ENCODE assay signal across 29 mouse cellular contexts in the genomic region with DNA sequence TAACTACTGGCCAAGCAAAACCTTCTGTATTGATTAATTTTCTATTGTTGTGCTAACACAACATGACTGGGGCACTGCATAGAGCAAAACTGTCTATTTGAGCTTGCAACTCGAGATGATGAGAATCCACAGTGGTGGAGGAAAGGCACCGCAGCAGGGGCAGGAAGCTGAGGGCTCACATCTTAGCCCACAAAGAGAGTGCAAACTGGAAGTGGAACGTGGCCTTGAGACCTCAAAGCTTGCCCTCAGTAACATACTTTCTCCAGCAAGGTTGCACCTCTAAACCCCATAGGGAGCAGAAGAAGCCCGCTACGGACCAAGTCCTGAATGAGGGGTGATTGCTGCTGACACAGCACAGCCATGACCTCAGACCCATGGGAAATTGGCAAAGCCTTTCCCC. TPM values are rescaled to one million over a fixed set of nuclear protein-coding genes. Genes with fewer than 3 reads are reported as not detected.
"Had no signal": no experiment of that assay in that cellular context is flagged by ENCODE, and none has a peak within 500 bp of the region (broad histone marks: within the 10 kb centered on the region; RNA-seq: fewer than 3 reads in every experiment).

No protein-coding gene starts in this region.

- H3K36me3 ChIP-seq: limb, embryonic 12.5 days; limb, embryonic 15.5 days; liver, embryonic 13.5 days; midbrain, embryonic 12.5 days; midbrain, embryonic 15.5 days; neural tube, embryonic 13.5 days; stomach, embryonic 15.5 days had no signal

- ATAC-seq: intestine, embryonic 16.5 days; midbrain, embryonic 15.5 days had no signal

- DNase-seq: kidney, adult 18-20 months; kidney, adult 9 months; kidney, postnatal 14 days; kidney, postnatal 4 days; left cerebral cortex, postnatal 4 days; liver, embryonic 13.5 days; lung, adult 2 months; lung, postnatal 14 days; lung, postnatal 4 days; retina, postnatal 1 day; right cerebral cortex, postnatal 25 days; spleen, adult 18-20 months had no signal

- H3K4me1 ChIP-seq: limb, embryonic 15.5 days; midbrain, embryonic 12.5 days; midbrain, embryonic 15.5 days; neural tube, embryonic 13.5 days; stomach, embryonic 15.5 days had no signal

- H3K27ac ChIP-seq: limb, embryonic 12.5 days; limb, embryonic 15.5 days; liver, embryonic 13.5 days; midbrain, embryonic 12.5 days; midbrain, embryonic 15.5 days; neural tube, embryonic 13.5 days; stomach, embryonic 15.5 days had no signal

- H3K27me3 ChIP-seq: limb, embryonic 12.5 days; limb, embryonic 15.5 days; liver, embryonic 13.5 days; midbrain, embryonic 12.5 days; midbrain, embryonic 15.5 days; neural tube, embryonic 13.5 days; stomach, embryonic 15.5 days had no signal

- H3K4me3 ChIP-seq: limb, embryonic 12.5 days; limb, embryonic 15.5 days; liver, embryonic 13.5 days; midbrain, embryonic 12.5 days; midbrain, embryonic 15.5 days; neural tube, embryonic 13.5 days; stomach, embryonic 15.5 days had no signal

RNA-seq across cellular contexts. Expression of a gene that starts 4.7 kb away (rescaled TPM):
- total RNA-seq: layer of hippocampus, adult 18-20 months; layer of hippocampus, postnatal 14 days; left cerebral cortex, adult 8-10 months; left cerebral cortex, postnatal 14 days; left cerebral cortex, postnatal 4 days; neutrophil, adult 5-6 weeks had no signal
- polyA plus RNA-seq: limb, embryonic 12.5 days; limb, embryonic 15.5 days; lung, adult 2 months; lung, embryonic 16.5 days; midbrain, embryonic 12.5 days; midbrain, embryonic 15.5 days had no signal

RNA-seq across cellular contexts. Expression of a gene that starts 23.8 kb away (rescaled TPM):
- total RNA-seq: layer of hippocampus, adult 18-20 months; layer of hippocampus, postnatal 14 days; left cerebral cortex, adult 8-10 months; left cerebral cortex, postnatal 14 days; left cerebral cortex, postnatal 4 days; megakaryocyte progenitor cell, adult 5-6 weeks; megakaryocyte-erythroid progenitor cell, adult 5-6 weeks; neutrophil, adult 5-6 weeks had no signal
- polyA plus RNA-seq: intestine, embryonic 16.5 days; kidney, embryonic 16.5 days; limb, embryonic 12.5 days; limb, embryonic 15.5 days; liver, embryonic 13.5 days; liver, embryonic 16.5 days; lung, adult 2 months; lung, embryonic 16.5 days; midbrain, embryonic 12.5 days; midbrain, embryonic 15.5 days; neural tube, embryonic 13.5 days; stomach, embryonic 15.5 days had no signal

RNA-seq across cellular contexts. Expression of a gene that starts 24.1 kb away (rescaled TPM):
- total RNA-seq: layer of hippocampus, adult 18-20 months; layer of hippocampus, postnatal 14 days; left cerebral cortex, adult 8-10 months; left cerebral cortex, postnatal 14 days; left cerebral cortex, postnatal 4 days; megakaryocyte progenitor cell, adult 5-6 weeks; megakaryocyte-erythroid progenitor cell, adult 5-6 weeks; neutrophil, adult 5-6 weeks had no signal
- polyA plus RNA-seq: intestine, embryonic 16.5 days; kidney, embryonic 16.5 days; limb, embryonic 12.5 days; limb, embryonic 15.5 days; liver, embryonic 13.5 days; liver, embryonic 16.5 days; lung, adult 2 months; lung, embryonic 16.5 days; midbrain, embryonic 12.5 days; midbrain, embryonic 15.5 days; neural tube, embryonic 13.5 days; stomach, embryonic 15.5 days had no signal

RNA-seq across cellular contexts. Expression of a gene that starts 42.6 kb away (rescaled TPM):
- total RNA-seq: layer of hippocampus, adult 18-20 months; layer of hippocampus, postnatal 14 days; left cerebral cortex, adult 8-10 months; left cerebral cortex, postnatal 14 days; left cerebral cortex, postnatal 4 days; megakaryocyte progenitor cell, adult 5-6 weeks; megakaryocyte-erythroid progenitor cell, adult 5-6 weeks; neutrophil, adult 5-6 weeks had no signal
- polyA plus RNA-seq: limb, embryonic 12.5 days; limb, embryonic 15.5 days; lung, adult 2 months; lung, embryonic 16.5 days; midbrain, embryonic 12.5 days; midbrain, embryonic 15.5 days; neural tube, embryonic 13.5 days had no signal
